Mouse (Mus musculus): ENCODE measurements at regions not wholly inside any gene's neighbourhood (a gene's known extent, or its start where the extent isn't known, plus 50 kb on each side); places are given as distances from the start of the nearest gene placed in this dataset.

- peak overlapping the region; percentile 55 for H3K9ac ChIP-seq (ENCODE audit: low read depth, low read length)
- DNase-seq (ENCODE audit: low spot score) = peak; percentile 43
- H3K27me3 ChIP-seq (replicated peaks; ENCODE audit: control insufficient read depth, insufficient read depth, low read length) = no peaks in the 10 kb centered on the region
- no peak overlapping the region for H3K27ac ChIP-seq (replicated peaks; ENCODE audit: low read depth, low read length)
- H3K4me1 ChIP-seq (ENCODE audit: control insufficient read depth, insufficient read depth, low read length) = peaks cover 10% of the 10 kb centered on the region; the same call in 1 of the 2 replicates
- WGBS = 2% methylated on average over 30 of the region's 38 CpGs
- no peak for ATAC-seq (ENCODE audit: low read depth)
- no peaks in the 10 kb centered on the region for H3K36me3 ChIP-seq (ENCODE audit: control insufficient read depth, insufficient read depth, low read length)
- H3K4me2 ChIP-seq (ENCODE audit: low read depth, low read length) = peak overlapping the region; percentile 69
- H3K4me3 ChIP-seq (ENCODE audit: low read depth, low read length) = peak overlapping the region; percentile 38
- no peaks in the 10 kb centered on the region for H3K9me3 ChIP-seq (ENCODE audit: control insufficient read depth, low read length)
These were observed 92.1 kb downstream of the Foxi3 start for GRCm38 (mm10) chr6:71048199-71049094.

- Histone ChIP-seq H3K9me3 (ENCODE audit: control insufficient read depth, low read length) (no peaks in the 10 kb centered on the region), H3K36me3 (ENCODE audit: control insufficient read depth, insufficient read depth, low read length) (no peaks in the 10 kb centered on the region), H3K27me3 (replicated peaks; ENCODE audit: control insufficient read depth, insufficient read depth, low read length) (no peaks in the 10 kb centered on the region), H3K4me1 (ENCODE audit: control insufficient read depth, insufficient read depth, low read length) (peaks cover 10% of the 10 kb centered on the region; the same call in 1 of the 2 replicates), H3K9ac (ENCODE audit: low read depth, low read length) (no peak overlapping the region), H3K27ac (replicated peaks; ENCODE audit: low read depth, low read length) (no peak overlapping the region), H3K4me3 (ENCODE audit: low read depth, low read length) (no peak overlapping the region), H3K4me2 (ENCODE audit: low read depth, low read length) (no peak overlapping the region)
- 39% methylated on average over 5 of the region's 5 CpGs for WGBS
- peak; percentile 7; the same call in 1 of the 2 replicates for ATAC-seq (ENCODE audit: low read depth)
- no peak for DNase-seq (ENCODE audit: low spot score)
These were observed 93.9 kb downstream of the Foxi3 start for GRCm38 (mm10) chr6:71050248-71050647.

- H3K36me3 ChIP-seq (ENCODE audit: control insufficient read depth, insufficient read depth, low read length) = no peaks in the 10 kb centered on the region
- H3K4me2 ChIP-seq (ENCODE audit: low read depth, low read length) = no peak overlapping the region
- no peaks in the 10 kb centered on the region for H3K9me3 ChIP-seq (ENCODE audit: control insufficient read depth, low read length)
- DNase-seq (ENCODE audit: low spot score) (peak; percentile 44), ATAC-seq (ENCODE audit: low read depth) (peak; percentile 76)
- H3K27ac ChIP-seq (replicated peaks; ENCODE audit: low read depth, low read length) = no peak overlapping the region
- peaks cover 10% of the 10 kb centered on the region; the same call in 1 of the 2 replicates for H3K4me1 ChIP-seq (ENCODE audit: control insufficient read depth, insufficient read depth, low read length)
- no peak overlapping the region for H3K9ac ChIP-seq (ENCODE audit: low read depth, low read length)
- H3K4me3 ChIP-seq (ENCODE audit: low read depth, low read length) = no peak overlapping the region
- 19% methylated on average over 14 of the region's 14 CpGs for WGBS
- no peaks in the 10 kb centered on the region for H3K27me3 ChIP-seq (replicated peaks; ENCODE audit: control insufficient read depth, insufficient read depth, low read length)
These were observed 93.5 kb downstream of the Thnsl2 start for GRCm38 (mm10) chr6:71050754-71051213.

- no peaks in the 10 kb centered on the region for H3K36me3 ChIP-seq (ENCODE audit: control insufficient read depth, insufficient read depth, low read length)
- ATAC-seq (ENCODE audit: low read depth) (peak; percentile 82; the same call in 1 of the 2 replicates), DNase-seq (ENCODE audit: low spot score) (peak; percentile 14)
- no peak overlapping the region for H3K4me2 ChIP-seq (ENCODE audit: low read depth, low read length)
- H3K4me3 ChIP-seq (ENCODE audit: low read depth, low read length) = no peak overlapping the region
- H3K27me3 ChIP-seq (replicated peaks; ENCODE audit: control insufficient read depth, insufficient read depth, low read length) = no peaks in the 10 kb centered on the region
- H3K9me3 ChIP-seq (ENCODE audit: control insufficient read depth, low read length) = no peaks in the 10 kb centered on the region
- H3K4me1 ChIP-seq (ENCODE audit: control insufficient read depth, insufficient read depth, low read length) = no peaks in the 10 kb centered on the region
- H3K27ac ChIP-seq (replicated peaks; ENCODE audit: low read depth, low read length) = no peak overlapping the region
- WGBS = 48% methylated on average over 6 of the region's 6 CpGs
- H3K9ac ChIP-seq (ENCODE audit: low read depth, low read length) = no peak overlapping the region
These were observed 86.9 kb downstream of the Thnsl2 start for GRCm38 (mm10) chr6:71057209-71057858.

GRCm38 (mm10) chr6:71060116-71060515, 84.1 kb downstream of the Thnsl2 start:
- Histone ChIP-seq H3K36me3 (ENCODE audit: control insufficient read depth, insufficient read depth, low read length) (no peaks in the 10 kb centered on the region), H3K27me3 (replicated peaks; ENCODE audit: control insufficient read depth, insufficient read depth, low read length) (no peaks in the 10 kb centered on the region), H3K4me2 (ENCODE audit: low read depth, low read length) (no peak overlapping the region), H3K9ac (ENCODE audit: low read depth, low read length) (no peak overlapping the region), H3K4me1 (ENCODE audit: control insufficient read depth, insufficient read depth, low read length) (no peaks in the 10 kb centered on the region), H3K4me3 (ENCODE audit: low read depth, low read length) (no peak overlapping the region), H3K27ac (replicated peaks; ENCODE audit: low read depth, low read length) (no peak overlapping the region), H3K9me3 (ENCODE audit: control insufficient read depth, low read length) (no peaks in the 10 kb centered on the region)
- peak; percentile 43 for DNase-seq (ENCODE audit: low spot score)
- no peak for ATAC-seq (ENCODE audit: low read depth)
- 37% methylated on average over 7 of the region's 7 CpGs for WGBS

GRCm38 (mm10) chr6:71062980-71063379, 81.3 kb downstream of the Thnsl2 start:
- H3K27me3 ChIP-seq (replicated peaks; ENCODE audit: control insufficient read depth, insufficient read depth, low read length) = no peaks in the 10 kb centered on the region
- H3K4me2 ChIP-seq (ENCODE audit: low read depth, low read length) = no peak overlapping the region
- H3K36me3 ChIP-seq (ENCODE audit: control insufficient read depth, insufficient read depth, low read length) = no peaks in the 10 kb centered on the region
- H3K4me3 ChIP-seq (ENCODE audit: low read depth, low read length) = no peak overlapping the region
- no peaks in the 10 kb centered on the region for H3K4me1 ChIP-seq (ENCODE audit: control insufficient read depth, insufficient read depth, low read length)
- H3K27ac ChIP-seq (replicated peaks; ENCODE audit: low read depth, low read length) = no peak overlapping the region
- H3K9me3 ChIP-seq (ENCODE audit: control insufficient read depth, low read length) = no peaks in the 10 kb centered on the region
- H3K9ac ChIP-seq (ENCODE audit: low read depth, low read length) = no peak overlapping the region
- no peak for ATAC-seq (ENCODE audit: low read depth)
- DNase-seq (ENCODE audit: low spot score) = no peak
- 63% methylated on average over 4 of the region's 4 CpGs for WGBS

GRCm38 (mm10) chr6:71065428-71065827, 78.8 kb downstream of the Thnsl2 start:
- 70% methylated on average over 6 of the region's 6 CpGs for WGBS
- DNase-seq (ENCODE audit: low spot score) = no peak
- Histone ChIP-seq H3K27me3 (replicated peaks; ENCODE audit: control insufficient read depth, insufficient read depth, low read length) (no peaks in the 10 kb centered on the region), H3K4me2 (ENCODE audit: low read depth, low read length) (no peak overlapping the region), H3K9ac (ENCODE audit: low read depth, low read length) (no peak overlapping the region), H3K27ac (replicated peaks; ENCODE audit: low read depth, low read length) (no peak overlapping the region), H3K4me3 (ENCODE audit: low read depth, low read length) (no peak overlapping the region), H3K9me3 (ENCODE audit: control insufficient read depth, low read length) (no peaks in the 10 kb centered on the region), H3K36me3 (ENCODE audit: control insufficient read depth, insufficient read depth, low read length) (no peaks in the 10 kb centered on the region), H3K4me1 (ENCODE audit: control insufficient read depth, insufficient read depth, low read length) (no peaks in the 10 kb centered on the region)
- ATAC-seq (ENCODE audit: low read depth) = no peak

- WGBS = 25% methylated on average over 4 of the region's 4 CpGs
- Histone ChIP-seq H3K9ac (ENCODE audit: low read depth, low read length) (no peak overlapping the region), H3K36me3 (ENCODE audit: control insufficient read depth, insufficient read depth, low read length) (no peaks in the 10 kb centered on the region), H3K4me2 (ENCODE audit: low read depth, low read length) (no peak overlapping the region), H3K4me3 (ENCODE audit: low read depth, low read length) (no peak overlapping the region), H3K27ac (replicated peaks; ENCODE audit: low read depth, low read length) (no peak overlapping the region), H3K9me3 (ENCODE audit: control insufficient read depth, low read length) (no peaks in the 10 kb centered on the region), H3K27me3 (replicated peaks; ENCODE audit: control insufficient read depth, insufficient read depth, low read length) (no peaks in the 10 kb centered on the region), H3K4me1 (ENCODE audit: control insufficient read depth, insufficient read depth, low read length) (no peaks in the 10 kb centered on the region)
- ATAC-seq (ENCODE audit: low read depth) (peak; percentile 70), DNase-seq (ENCODE audit: low spot score) (peak; percentile 74)
These were observed 75.0 kb downstream of the Thnsl2 start for GRCm38 (mm10) chr6:71069229-71069628.

Data from embryonic facial prominence, embryonic 14.5 days (tissue).